Mouse (Mus musculus): ENCODE measurements at regions not wholly inside any gene's neighbourhood (a gene's known extent, or its start where the extent isn't known, plus 50 kb on each side); places are given as distances from the start of the nearest gene placed in this dataset.
A peak's percentile ranks its signal among the peaks of the same experiment; 100 is the strongest.

DNA sequence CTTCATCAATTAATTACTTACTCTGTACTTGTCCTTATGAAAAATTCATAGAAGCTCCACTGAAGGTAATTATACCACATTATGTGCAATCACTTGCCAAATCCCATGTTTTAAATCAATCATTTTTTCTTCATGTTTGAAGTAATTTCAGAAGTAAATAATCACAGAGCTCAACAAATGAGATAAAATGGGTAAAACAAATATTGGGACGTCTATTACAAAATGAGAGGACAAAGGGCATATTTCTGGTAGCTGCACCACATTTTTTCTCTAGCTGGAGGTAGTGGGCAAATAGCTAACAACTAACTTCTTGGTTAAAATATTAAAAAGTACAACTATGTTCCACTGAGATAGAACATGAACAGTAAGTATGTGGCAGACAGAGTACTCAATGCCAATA, 681.3 kb upstream of the Pot1a start:
- no peaks in the 10 kb centered on the region for H3K36me3 ChIP-seq
- no peak for ATAC-seq (ENCODE audit: low FRiP score, low read depth)
- H3K9me3 ChIP-seq: no peaks in the 10 kb centered on the region
- H3K4me1 ChIP-seq: no peaks in the 10 kb centered on the region
- H3K27ac ChIP-seq (replicated peaks): no peak overlapping the region
- H3K27me3 ChIP-seq: no peaks in the 10 kb centered on the region
- H3K4me2 ChIP-seq (replicated peaks): no peak overlapping the region
- 68% methylated on average over 1 of the region's 1 CpGs for WGBS
- no peak overlapping the region for H3K4me3 ChIP-seq
- H3K9ac ChIP-seq (replicated peaks): no peak overlapping the region

- H3K27ac ChIP-seq (replicated peaks): no peak overlapping the region
- no peak overlapping the region for H3K4me2 ChIP-seq (replicated peaks)
- no peak for ATAC-seq (ENCODE audit: low FRiP score, low read depth)
- no peak overlapping the region for H3K9ac ChIP-seq (replicated peaks)
- no peaks in the 10 kb centered on the region for H3K27me3 ChIP-seq
- H3K4me3 ChIP-seq: no peak overlapping the region
- H3K36me3 ChIP-seq: no peaks in the 10 kb centered on the region
- H3K4me1 ChIP-seq: no peaks in the 10 kb centered on the region
- no peaks in the 10 kb centered on the region for H3K9me3 ChIP-seq
- 91% methylated on average over 1 of the region's 1 CpGs for WGBS
Observed at GRCm38 (mm10) chr6:26484451-26484850, 675.4 kb upstream of the Pot1a start.

DNA sequence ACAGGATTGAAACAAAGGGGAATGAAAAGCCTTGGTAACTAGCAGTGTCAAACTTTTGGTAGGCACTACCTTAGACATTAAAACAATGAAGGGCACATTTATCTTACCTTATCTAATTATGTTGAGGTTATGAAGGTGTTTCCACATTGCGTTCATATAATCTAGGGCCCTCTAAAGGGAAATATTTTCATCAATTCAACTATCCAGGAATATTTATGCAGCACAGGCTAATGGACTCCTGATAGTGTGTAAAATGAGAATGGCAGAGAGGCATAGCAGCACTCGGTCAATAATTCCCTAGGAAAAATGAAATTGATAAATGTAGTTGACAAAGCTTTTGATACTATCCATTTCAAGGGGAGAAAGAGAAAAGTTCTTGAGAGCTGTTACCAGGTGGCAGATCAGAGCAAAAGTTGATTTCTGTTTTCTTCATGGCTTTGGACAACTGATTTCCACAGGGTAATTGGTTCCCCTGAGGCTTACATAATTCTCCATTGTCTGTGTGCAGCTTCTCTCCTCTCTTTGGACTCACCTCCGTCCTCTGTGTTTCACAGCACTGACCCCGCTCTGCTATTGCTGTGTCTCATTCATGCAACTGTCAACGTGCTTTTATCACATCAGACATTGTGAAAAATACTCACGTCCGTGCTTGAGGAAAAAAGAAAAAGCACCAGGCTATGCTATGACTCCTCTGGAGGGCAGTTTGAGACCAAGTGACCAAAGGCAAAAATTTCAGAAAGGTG, 632.3 kb upstream of the Pot1a start:
- peak; percentile 57 for ATAC-seq (ENCODE audit: low FRiP score, low read depth)
- 42% methylated on average over 7 of the region's 7 CpGs for WGBS

GRCm38 (mm10) chr6:26440445-26440844, 631.4 kb upstream of the Pot1a start:
- Histone ChIP-seq H3K4me2 (replicated peaks) (no peak overlapping the region), H3K27me3 (no peaks in the 10 kb centered on the region), H3K36me3 (no peaks in the 10 kb centered on the region), H3K27ac (replicated peaks) (no peak overlapping the region), H3K9me3 (no peaks in the 10 kb centered on the region), H3K4me1 (no peaks in the 10 kb centered on the region), H3K4me3 (no peak overlapping the region), H3K9ac (replicated peaks) (no peak overlapping the region)
- WGBS: 30% methylated on average over 3 of the region's 3 CpGs
- ATAC-seq (ENCODE audit: low FRiP score, low read depth): peak; percentile 92

More for the DNA sequence above, 632.3 kb upstream of the Pot1a start:
- Histone ChIP-seq H3K9me3 (no peaks in the 10 kb centered on the region), H3K4me2 (replicated peaks) (no peak overlapping the region), H3K36me3 (no peaks in the 10 kb centered on the region), H3K27me3 (no peaks in the 10 kb centered on the region), H3K4me3 (no peak overlapping the region), H3K4me1 (no peaks in the 10 kb centered on the region), H3K27ac (replicated peaks) (no peak overlapping the region), H3K9ac (replicated peaks) (no peak overlapping the region)
